Mouse (Mus musculus) MEL-GATA-1-ER (cell line): Measurements from ENCODE around the gene Naa25.
A peak's percentile ranks its signal among the peaks of the same experiment; 100 is the strongest.
"Not testable (repeated sequence)": the region's sequence is repeated elsewhere in the genome, so short reads cannot be mapped to it uniquely, and the experiment has no call there.

Experiments
- DNase-seq: peaks from one replicate; pipeline ENCODE4 v3.0.0-alpha.2; 2012; ENCODE audit warnings: low read depth; ENCODE audit errors: extremely low read depth

The Naa25 gene

GRCm38 (mm10) chr5:121397187-121398145 lies at the start of gene Naa25:
Gene Naa25 (plus strand): TSS chr5:121397936.
- DNase-seq: peak; percentile 87

GRCm38 (mm10) chr5:121359229-121359628 lies 38.5 kb upstream of the Naa25 start:
- no peak for DNase-seq

DNA sequence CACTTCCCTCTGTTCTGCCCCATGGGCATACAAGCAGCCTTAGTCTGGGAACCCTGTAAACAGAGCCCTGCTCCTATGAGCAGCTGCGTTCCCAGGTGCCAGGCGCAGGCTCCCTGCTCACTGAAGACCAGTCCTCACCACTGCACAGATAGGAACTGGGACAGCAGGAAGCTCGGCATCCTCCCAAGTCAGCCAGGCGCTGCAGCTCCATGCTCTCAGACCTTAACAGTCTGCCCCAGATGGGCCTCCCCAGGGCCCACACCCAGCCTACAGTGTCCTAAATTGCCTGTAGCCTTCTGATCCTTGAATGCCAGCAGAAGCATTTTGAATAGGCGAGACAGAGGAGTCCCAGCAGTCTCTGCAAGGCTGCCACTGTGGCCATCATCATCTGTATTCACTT lies 36.0 kb upstream of the Naa25 start:
- no peak for DNase-seq

GRCm38 (mm10) chr5:121363441-121363840 lies 34.3 kb upstream of the Naa25 start:
- no peak for DNase-seq

DNA sequence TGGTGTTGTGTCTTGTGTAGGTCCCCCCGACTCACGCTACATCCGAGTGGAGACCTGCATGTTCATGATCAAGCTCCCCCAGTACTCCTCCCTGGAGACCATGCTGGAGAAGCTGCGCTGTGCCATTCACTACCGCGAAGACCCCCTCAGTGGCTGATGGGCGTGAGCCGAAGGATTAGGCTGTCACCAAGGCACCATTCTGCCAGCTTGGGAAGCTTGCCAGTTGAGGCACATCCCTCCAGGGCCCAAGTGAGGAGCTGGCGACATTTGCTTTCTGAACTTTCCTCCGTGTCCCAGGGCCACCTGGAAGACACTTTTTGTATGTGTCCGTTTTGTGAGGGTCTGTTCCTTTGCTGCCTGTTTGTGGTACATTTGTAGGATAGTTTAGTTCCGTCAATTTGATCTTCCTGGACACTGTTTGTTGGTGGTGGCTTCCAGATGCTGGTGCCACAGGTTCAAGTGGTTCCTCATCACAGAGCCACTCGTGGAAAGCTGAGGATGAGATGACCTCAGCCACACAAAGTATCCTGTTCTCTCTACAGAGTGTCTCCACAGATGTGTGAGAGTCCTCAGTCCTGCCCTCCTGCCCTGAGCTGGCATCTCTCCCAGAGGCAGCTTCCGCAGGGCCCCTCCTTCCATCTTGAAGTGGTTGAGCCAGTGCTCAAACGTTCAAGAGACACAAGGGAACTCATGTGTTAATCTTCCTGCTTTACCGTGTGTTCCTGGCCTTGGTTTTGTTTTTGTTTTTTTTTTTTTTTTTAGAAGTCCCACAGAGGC lies 31.1 kb upstream of the Naa25 start:
- no peak for DNase-seq

- DNase-seq: no peak
Measured at GRCm38 (mm10) chr5:121367255-121367654, 30.5 kb upstream of the Naa25 start.

DNA sequence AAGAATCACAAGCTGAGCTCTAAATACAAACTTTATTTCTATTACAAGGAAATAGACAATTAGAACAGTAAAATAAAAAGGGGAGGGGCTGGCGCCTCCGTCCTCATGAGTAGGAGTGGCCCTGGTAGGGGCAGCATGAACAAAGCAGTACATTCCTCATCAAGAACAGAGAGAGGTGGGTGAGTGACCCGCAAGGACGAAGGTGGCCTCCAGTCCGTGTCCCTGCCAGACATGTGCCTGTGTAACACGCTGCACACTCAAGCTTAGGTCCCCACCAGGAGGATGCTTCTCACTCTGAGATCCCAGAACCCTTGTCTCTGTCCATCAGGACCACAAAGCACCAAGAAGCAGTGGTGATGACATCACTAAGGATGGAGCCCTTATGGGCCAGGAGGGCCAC lies 26.0 kb upstream of the Naa25 start:
- DNase-seq: no peak

DNA sequence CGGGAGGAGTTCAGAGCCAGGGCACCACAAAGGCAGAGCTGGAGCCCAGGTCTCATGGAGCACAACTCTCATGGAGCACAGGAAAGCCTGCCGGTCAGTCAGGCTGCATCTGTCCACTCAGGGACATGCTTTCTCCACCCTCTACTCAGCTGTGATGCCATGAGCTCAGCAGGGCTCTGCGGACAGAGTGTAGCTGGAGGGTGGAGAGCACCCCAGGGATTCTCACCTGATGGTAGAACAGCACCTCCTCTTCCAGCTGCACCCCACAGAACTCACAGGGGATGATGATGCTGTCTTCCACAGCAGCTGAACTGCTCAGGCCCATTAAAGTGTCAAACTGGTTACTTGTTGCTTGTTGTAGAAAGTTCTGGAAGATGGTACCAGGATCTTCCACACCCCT lies 22.9 kb upstream of the Naa25 start:
- no peak for DNase-seq

- not testable (repeated sequence) for DNase-seq
Measured at GRCm38 (mm10) chr5:121376972-121377371, 20.8 kb upstream of the Naa25 start.

DNA sequence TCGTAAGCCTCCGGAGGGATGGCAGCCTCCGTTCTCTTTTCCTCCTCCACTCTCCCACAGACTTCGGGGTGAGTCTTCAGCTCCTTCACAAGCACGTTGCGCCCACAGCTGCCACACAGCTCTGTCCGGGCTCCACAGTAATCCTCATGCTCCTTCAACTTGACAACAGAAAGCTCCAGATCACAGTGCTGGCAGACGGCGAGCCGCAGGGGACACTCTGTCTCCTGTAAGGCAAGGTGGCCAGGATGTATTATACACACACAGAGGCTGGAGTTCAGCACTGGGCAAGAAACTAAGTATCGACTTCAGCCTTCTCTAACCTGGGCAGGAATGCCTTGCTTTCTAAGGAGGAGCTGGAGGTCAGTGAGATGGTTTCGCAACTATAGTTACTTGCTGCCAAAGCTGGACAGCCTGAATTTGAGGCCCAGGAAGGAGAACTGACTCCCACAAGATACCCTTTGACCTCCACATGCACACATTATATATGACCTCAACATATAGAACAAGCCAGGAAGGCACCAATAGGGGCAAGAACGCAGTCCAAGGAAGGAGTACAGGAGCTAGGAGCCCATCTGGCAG lies 19.0 kb upstream of the Naa25 start:
- no peak for DNase-seq

DNA sequence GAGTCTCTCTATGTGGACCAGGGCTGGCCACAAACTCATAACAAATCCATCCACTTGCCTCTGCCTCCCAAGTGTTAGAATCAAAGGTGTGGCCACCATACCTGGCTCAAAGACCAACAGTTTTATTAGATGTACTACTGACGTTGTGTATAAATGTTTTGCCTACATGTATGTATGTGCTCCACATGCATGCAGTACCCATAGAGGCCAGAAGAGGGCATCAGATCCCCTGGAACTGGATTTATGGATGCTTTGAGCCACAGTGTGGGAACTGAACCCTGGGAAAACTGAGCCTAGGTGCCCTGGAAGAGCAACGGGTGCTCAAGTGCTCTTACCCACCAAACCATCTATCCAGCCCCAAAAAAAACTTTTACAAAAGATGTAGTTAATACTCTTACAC lies 17.0 kb upstream of the Naa25 start:
- no peak for DNase-seq

DNA sequence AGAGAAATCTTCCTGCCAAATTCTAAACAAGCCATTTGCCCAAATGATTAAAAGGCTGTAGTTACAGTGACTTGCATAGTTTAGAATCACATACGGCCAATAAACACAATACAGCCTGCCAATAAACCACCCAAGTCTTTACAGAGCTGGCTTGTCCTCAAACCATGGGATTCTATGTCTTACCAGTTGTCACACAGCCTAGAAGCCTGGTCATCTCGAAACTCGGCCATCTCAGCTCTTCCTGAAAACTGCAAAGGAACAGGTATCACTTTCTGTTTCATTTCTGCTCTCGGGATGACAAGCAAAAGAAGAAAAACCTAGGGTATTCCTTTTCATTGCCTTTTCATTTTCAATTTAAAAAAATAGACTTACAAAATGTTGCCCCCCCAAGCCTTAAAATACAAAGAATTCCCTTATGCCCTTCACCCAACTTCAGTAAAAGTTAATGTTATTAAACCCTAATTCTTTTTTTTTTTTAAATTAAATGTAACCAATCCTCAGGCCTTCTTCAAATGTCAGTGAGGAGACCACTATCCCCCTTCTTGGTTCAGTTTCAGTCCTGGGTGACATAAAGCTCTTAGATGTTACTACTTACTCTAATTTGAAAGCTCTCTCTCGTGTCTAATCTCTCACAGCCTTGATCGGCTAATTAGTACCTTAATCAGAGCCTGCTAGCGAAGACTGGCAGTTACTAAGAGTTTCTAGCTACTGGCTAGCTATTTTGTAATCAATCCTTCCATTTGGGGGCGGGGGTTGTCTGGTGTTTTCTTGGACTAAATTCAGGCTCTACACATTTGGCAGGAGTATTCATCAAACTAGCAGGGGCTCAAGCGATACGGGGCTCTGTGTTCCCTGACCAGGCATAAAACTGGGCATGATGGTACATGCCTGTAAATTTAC lies 13.6 kb upstream of the Naa25 start:
- DNase-seq: no peak

GRCm38 (mm10) chr5:121384757-121385460 lies 12.8 kb upstream of the Naa25 start:
- no peak for DNase-seq

- DNase-seq: peak; percentile 86
Measured at GRCm38 (mm10) chr5:121385461-121386119, 12.1 kb upstream of the Naa25 start, which contains the start of gene Trafd1. Gene Trafd1 (minus strand): TSS chr5:121385632.

DNA sequence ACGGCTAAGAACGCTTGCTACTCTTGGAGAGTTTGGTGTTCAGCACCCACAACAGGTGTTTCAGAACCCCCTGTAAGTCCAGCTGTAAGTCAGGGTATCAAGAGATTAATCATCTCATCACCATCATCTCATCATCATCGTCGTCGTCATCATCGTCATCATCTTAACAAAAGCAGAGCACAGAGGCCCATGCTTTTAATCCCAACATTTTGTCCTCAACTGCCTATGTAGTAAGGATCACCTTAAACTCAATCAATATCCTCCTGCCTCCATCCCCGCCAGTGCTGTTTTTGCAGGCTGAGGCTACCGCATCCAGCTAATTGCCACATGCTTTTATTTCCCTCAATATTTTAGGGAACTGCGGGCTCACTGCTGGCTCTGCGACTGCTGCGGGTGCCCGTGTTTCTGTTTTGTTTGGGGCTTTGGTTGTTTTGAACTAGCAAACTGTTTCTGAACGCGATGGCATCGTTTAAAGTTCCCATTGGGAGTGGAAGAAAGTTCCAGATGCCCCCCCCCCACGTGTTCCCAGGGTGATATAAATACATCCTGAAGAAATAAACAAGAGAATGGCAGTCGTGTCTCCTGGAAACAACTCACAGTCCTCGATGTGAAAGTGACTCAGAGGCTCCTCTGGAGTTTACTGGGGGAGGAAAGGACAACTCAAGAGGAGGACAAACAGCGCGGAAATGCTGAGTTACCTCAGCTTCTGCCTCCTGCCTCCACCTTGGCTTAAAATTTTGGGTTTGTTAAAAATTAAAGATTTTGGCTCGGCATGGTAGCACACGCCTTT lies 11.4 kb upstream of the Naa25 start:
- no peak for DNase-seq

GRCm38 (mm10) chr5:121387126-121387525 lies 10.6 kb upstream of the Naa25 start:
- DNase-seq: no peak

GRCm38 (mm10) chr5:121389106-121389505 lies 8.6 kb upstream of the Naa25 start:
- DNase-seq: no peak

DNA sequence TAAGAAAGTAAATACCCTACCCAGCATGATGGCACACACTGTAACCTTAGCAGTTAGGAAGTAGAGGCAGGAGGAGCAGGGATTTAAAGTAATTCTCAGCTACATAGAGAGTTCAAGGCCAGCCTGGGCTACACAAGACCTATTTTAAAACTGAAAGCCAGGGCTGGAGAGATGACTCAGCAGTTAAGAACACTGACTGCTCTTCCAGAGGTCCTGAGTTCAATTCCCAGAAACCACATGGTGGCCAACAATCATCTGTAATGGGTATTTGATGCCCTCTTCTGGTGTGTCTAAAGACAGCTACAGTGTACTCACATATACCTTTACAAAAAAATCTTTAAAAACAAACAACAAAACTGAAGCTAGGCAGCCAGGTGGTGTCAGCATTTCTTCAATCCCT lies 8.0 kb upstream of the Naa25 start:
- no peak for DNase-seq
